Mouse (Mus musculus) layer of hippocampus, adult 18-20 months (tissue): ENCODE data around the gene Fgf15. TPM values are rescaled to one million over a fixed set of nuclear protein-coding genes. Genes with fewer than 3 reads are reported as not detected.
"Not testable (repeated sequence)": the region's sequence is repeated elsewhere in the genome, so short reads cannot be mapped to it uniquely, and the experiment has no call there.

Experiments used
- DNase-seq, 2 experiments: peaks; one replicate each; pipeline ENCODE4 v3.0.0; 2022; ENCODE audit warnings: low spot score in 2 of 2
- total RNA-seq, 2 experiments: library from RNA; stranded (reverse); gene quantifications; 2 replicates each; pipeline ENCODE4 v1.2.3; 2021

The Fgf15 gene
- total RNA-seq, 2 experiments from 2014 or later = not detected

- DNase-seq = no peak
Measured at GRCm38 (mm10) chr7:144888564-144889299, 7.6 kb upstream of the Fgf15 start.

- not testable (repeated sequence) for DNase-seq
Measured at GRCm38 (mm10) chr7:144890661-144891060, 5.7 kb upstream of the Fgf15 start.

GRCm38 (mm10) chr7:144891863-144892262 is 4.5 kb upstream of the Fgf15 start:
- peak in 1 of 2 experiments; percentile 53 for DNase-seq

- no peak for DNase-seq
Measured at GRCm38 (mm10) chr7:144892322-144892721, 4.0 kb upstream of the Fgf15 start.

DNA sequence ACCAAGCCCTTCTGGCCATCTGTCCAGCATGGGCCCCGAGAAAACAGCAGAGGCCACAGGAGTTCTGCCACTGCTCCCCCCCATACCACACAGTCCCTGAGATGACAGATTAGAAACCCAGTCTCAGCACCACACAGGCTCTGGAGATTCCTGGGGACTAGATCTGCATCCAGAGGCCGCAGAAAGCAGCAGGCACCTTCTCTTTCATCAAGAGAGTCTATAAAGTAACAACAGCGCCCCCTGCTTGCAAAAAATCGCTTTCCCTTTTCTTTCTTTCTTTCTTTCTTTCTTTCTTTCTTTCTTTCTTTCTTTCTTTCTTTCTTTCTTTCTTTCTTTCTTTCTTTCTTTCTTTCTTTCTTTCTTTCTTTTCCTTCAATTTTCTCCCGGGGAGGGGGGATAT is 2.1 kb upstream of the Fgf15 start:
- peak in 1 of 2 experiments; percentile 59 for DNase-seq

- DNase-seq = no peak
Measured at GRCm38 (mm10) chr7:144894706-144895105, 1.6 kb upstream of the Fgf15 start.

- DNase-seq = peak in 1 of 2 experiments; percentile 83
Measured at GRCm38 (mm10) chr7:144895305-144896111, 823 bp upstream of the Fgf15 start.

GRCm38 (mm10) chr7:144898506-144898905 is 2.2 kb downstream of the Fgf15 start:
- no peak for DNase-seq

DNA sequence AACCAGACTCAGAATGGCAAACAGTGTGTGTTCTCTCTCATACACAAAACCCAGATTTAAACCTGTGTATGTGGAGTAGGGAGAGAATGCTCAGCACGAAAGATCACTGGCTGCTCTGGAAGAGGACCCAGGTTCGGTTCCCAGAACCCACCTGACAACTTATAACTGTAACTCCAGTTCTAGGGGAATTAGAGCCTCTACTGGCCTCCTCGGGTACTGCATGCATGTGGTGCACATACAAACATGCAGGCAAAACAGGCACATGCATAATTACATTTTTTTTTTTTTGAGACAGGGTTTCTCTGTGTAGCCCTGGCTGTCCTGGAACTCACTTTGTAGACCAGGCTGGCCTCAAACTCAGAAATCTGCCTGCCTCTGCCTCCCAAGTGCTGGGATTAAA is 9.2 kb downstream of the Fgf15 start:
- not testable (repeated sequence) for DNase-seq

- peak in 1 of 2 experiments; percentile 58 for DNase-seq
Measured at GRCm38 (mm10) chr7:144906708-144907397, 10.5 kb downstream of the Fgf15 start.

DNA sequence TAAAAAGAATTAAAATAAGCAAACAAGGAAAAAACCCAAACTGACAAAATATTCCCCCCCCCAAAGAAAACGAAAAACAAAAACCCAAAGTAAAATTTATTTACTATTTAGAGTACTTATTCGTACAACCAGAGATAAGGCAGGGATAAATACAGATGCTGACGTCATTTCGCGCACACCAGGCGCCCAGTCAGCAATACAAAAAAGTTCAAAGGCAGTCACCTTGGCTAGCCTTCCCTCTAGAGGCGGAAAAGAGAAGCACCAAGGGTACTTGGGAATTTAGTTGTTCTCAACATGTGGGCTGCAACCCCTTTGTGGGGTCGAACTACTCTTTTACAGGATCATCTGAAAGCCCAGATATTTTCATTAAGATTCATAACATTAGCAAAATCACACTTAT is 11.5 kb downstream of the Fgf15 start:
- DNase-seq = no peak

GRCm38 (mm10) chr7:144908705-144909104 is 12.4 kb downstream of the Fgf15 start:
- peak in 1 of 2 experiments; percentile 56 for DNase-seq

GRCm38 (mm10) chr7:144911121-144911520 is 14.8 kb downstream of the Fgf15 start:
- peak in 1 of 2 experiments; percentile 55 for DNase-seq

GRCm38 (mm10) chr7:144912897-144913296 is 16.6 kb downstream of the Fgf15 start:
- peak in 1 of 2 experiments; percentile 52 for DNase-seq

GRCm38 (mm10) chr7:144914296-144914947 is 18.1 kb downstream of the Fgf15 start:
- DNase-seq = peak; percentile 75 to 86

DNA sequence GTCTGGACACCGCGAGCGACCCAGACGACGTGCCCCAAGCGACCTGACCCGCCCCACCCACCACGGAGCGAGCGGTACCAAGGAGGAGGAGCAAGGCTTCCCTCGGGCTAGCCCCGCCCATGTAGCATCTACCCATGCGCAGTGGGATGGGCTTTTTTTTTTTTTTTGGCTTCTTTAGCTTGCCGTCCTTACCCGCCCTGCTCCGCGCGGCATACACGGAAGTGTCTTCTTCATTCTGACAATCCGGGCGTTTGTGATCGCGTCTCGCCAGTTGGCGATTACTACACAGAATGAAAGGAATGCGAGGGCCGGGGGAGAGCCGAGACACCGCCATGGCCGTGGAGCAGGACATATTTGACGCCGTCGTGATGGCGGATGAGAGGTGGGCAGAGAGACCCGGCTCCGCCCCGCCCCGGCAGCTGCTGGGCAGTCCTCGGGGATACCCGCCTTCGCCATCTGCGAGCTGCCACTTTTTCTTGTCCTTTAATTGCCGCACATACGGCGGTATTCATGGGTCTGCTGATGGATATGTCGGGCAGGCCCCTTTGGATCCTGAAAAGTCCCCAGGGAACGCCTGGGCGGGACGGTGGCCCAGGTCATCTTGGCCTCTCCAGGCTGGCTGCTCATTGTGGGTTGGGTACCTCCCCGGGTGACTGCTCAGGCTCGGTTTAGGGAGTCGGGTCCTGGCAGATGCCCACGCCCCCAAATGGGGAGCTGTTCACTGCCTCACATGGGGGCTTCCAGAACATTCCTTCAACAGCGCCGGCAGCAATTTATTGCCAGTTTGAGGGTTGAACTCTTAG is 18.8 kb downstream of the Fgf15 start, which contains the start of gene LTO1:
LTO1 (plus strand) TSS at position 153 of the 803 bp plus-strand sequence.
- DNase-seq = peak; percentile 85 to 93

DNA sequence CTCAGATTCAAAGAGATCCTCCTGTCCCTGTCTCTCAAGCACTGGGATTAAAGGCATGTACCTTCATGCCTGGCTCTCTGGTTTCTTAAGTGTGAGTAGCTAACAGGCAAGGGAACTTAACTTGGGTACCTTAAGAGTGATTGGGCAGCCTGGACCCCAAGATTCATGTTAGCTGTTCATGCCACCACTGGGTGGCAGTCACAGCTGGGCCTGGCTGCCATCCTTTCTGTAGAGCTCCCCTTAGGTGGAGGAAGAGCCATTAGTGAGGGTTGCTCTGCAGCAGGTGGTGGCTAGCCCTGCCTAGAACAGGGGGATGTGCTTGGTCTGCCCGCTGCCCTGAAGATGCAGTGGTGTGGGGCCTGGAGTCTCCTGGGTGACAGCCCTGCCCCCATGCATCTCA is 22.5 kb downstream of the Fgf15 start:
- DNase-seq = no peak

DNA sequence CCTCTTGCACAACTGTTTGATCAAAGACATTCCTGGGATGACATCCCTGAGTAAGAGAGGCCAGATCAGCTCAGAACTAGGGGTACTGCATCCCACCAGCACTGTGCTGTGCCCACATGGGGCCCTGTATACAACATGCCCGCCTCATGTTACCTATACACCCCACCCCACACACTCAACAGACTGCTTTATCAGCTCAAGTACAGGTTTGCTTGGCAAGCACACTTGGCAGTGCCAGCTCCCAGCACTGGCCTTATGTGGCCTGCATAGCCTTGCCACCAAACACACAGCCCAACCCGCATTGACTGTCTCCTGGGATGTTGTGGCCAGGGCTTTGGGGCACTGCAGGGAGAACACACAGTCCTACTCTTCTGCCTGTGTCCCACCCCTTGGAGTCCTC is 31.3 kb downstream of the Fgf15 start:
- DNase-seq = no peak

DNA sequence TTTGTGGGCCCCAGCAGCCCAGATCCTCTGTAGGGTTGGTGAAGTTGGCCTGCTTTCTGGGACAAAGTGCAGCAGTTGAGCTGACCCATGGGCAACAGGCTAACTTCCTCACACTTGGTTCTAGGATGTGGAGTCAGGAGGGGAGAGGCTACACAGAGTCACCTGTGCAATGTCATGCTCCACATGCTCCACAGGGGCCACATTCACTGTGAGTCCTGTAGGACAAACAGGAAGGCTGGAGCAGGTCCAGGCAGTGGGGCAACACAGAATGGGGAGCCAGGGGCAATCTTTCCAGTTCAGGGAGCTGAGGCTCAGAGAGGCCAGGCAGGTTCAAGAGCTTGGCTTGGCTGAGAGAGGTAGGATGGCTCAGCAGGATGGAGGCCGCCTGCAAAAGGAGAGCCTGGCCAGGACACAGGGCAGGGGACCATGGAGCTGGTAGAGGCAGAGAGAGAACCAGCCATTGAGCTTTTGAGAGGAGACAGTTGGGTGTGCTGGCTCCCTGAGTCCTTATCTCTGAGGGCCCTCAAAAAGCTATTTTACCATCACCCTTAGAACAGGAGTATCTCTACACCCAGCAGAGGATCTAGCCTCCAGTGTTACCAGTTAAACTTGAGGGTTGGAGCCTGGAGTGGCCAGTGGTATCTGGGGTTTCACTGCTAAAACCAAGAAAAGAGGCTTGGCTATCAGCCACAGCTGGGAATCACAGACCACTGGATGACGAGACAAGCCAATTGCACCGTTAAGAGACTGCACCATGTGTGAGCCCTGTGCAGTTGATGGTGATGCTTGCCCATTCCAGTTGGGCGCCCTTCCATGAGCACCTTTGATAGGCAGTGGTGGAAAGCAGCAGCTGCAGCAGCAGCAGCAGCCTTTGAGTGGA is 31.9 kb downstream of the Fgf15 start:
- no peak for DNase-seq
